Mouse (Mus musculus): ENCODE results near the gene Rad23a. TPM values are rescaled to one million over a fixed set of nuclear protein-coding genes. Genes with fewer than 3 reads are reported as not detected.

The Rad23a gene
- polyA plus RNA-seq, 1 experiment = 54.0 TPM

GRCm38 (mm10) chr8:84784681-84785505 is 55.6 kb downstream of the Rad23a start:
- no peak overlapping the region for H3K27ac ChIP-seq (ENCODE audit: insufficient read depth, low read depth, low read length)
- no peak for TF ChIP-seq CTCF (IDR thresholded peaks at IDR 0.05; ENCODE audit: low read depth, low read length)
- no peak for TF ChIP-seq POLR2A (IDR thresholded peaks at IDR 0.05; ENCODE audit: borderline replicate concordance, low read depth, low read length)
- H3K4me3 ChIP-seq (ENCODE audit: insufficient read depth, low read length) = no peak overlapping the region
- H3K4me1 ChIP-seq (ENCODE audit: control insufficient read depth, insufficient read depth, low read length) = no peaks in the 10 kb centered on the region

Other genes starting within 250 kb of the Rad23a start
- gene Ier2, start 177.8 kb downstream of the Rad23a start, polyA plus RNA-seq (2012; ENCODE audit: insufficient read depth, insufficient read length, missing spikeins) = 23.3 and 24.7 TPM in 2 replicates
- 46.8 and 58.4 TPM in 2 replicates for gene Trmt1, start 154.4 kb downstream of the Rad23a start, polyA plus RNA-seq (2012; ENCODE audit: insufficient read depth, insufficient read length, missing spikeins)
- 30.8 and 35.2 TPM in 2 replicates for gene Nacc1, start 152.8 kb downstream of the Rad23a start, polyA plus RNA-seq (2012; ENCODE audit: insufficient read depth, insufficient read length, missing spikeins)
- 91.9 and 102 TPM in 2 replicates for gene Lyl1, start 139.2 kb downstream of the Rad23a start, polyA plus RNA-seq (2012; ENCODE audit: insufficient read depth, insufficient read length, missing spikeins)
- gene G430095P16Rik, start 117.7 kb downstream of the Rad23a start, polyA plus RNA-seq (2012; ENCODE audit: insufficient read depth, insufficient read length, missing spikeins) = 1.0 and 1.1 TPM in 2 replicates
- gene Nfix, start 40.3 kb downstream of the Rad23a start, polyA plus RNA-seq (2012; ENCODE audit: insufficient read depth, insufficient read length, missing spikeins) = 8.3 and 12.5 TPM in 2 replicates
- gene Dand5, start 17.8 kb downstream of the Rad23a start, polyA plus RNA-seq (2012; ENCODE audit: insufficient read depth, insufficient read length, missing spikeins) = 3.3 and 5.4 TPM in 2 replicates
- 12.7 and 13.9 TPM in 2 replicates for gene Gadd45gip1, start 9.1 kb downstream of the Rad23a start, polyA plus RNA-seq (2012; ENCODE audit: insufficient read depth, insufficient read length, missing spikeins)
- 674 and 696 TPM in 2 replicates for gene Calr, start 6.3 kb upstream of the Rad23a start, polyA plus RNA-seq (2012; ENCODE audit: insufficient read depth, insufficient read length, missing spikeins)
- 23.1 and 30.5 TPM in 2 replicates for gene Farsa, start 16.3 kb upstream of the Rad23a start, polyA plus RNA-seq (2012; ENCODE audit: insufficient read depth, insufficient read length, missing spikeins)
- gene Syce2, start 31.4 kb upstream of the Rad23a start, polyA plus RNA-seq (2012; ENCODE audit: insufficient read depth, insufficient read length, missing spikeins) = 19.4 and 19.6 TPM in 2 replicates
- 13.4 and 17.6 TPM in 2 replicates for gene Gcdh, start 53.3 kb upstream of the Rad23a start, polyA plus RNA-seq (2012; ENCODE audit: insufficient read depth, insufficient read length, missing spikeins)
- gene Klf1, start 61.3 kb upstream of the Rad23a start, polyA plus RNA-seq (2012; ENCODE audit: insufficient read depth, insufficient read length, missing spikeins) = not detected in 2 replicates
- 109 and 119 TPM in 2 replicates for gene Dnase2a, start 67.9 kb upstream of the Rad23a start, polyA plus RNA-seq (2012; ENCODE audit: insufficient read depth, insufficient read length, missing spikeins)
- gene Mast1, start 96.7 kb upstream of the Rad23a start, polyA plus RNA-seq (2012; ENCODE audit: insufficient read depth, insufficient read length, missing spikeins) = 0.28 and 0.42 TPM in 2 replicates
- not detected in 2 replicates for gene Rtbdn, start 106.3 kb upstream of the Rad23a start, polyA plus RNA-seq (2012; ENCODE audit: insufficient read depth, insufficient read length, missing spikeins)
- gene Gm49661, start 128.8 kb upstream of the Rad23a start, polyA plus RNA-seq (2012; ENCODE audit: insufficient read depth, insufficient read length, missing spikeins) = not detected in 2 replicates
- 267 and 279 TPM in 2 replicates for gene Prdx2, start 128.9 kb upstream of the Rad23a start, polyA plus RNA-seq (2012; ENCODE audit: insufficient read depth, insufficient read length, missing spikeins)
- 39.8 and 40.7 TPM in 2 replicates for gene Rnaseh2a, start 129.1 kb upstream of the Rad23a start, polyA plus RNA-seq (2012; ENCODE audit: insufficient read depth, insufficient read length, missing spikeins)
- 71.1 and 80.8 TPM in 2 replicates for gene Junb, start 138.1 kb upstream of the Rad23a start, polyA plus RNA-seq (2012; ENCODE audit: insufficient read depth, insufficient read length, missing spikeins)
- gene Hook2, start 149.9 kb upstream of the Rad23a start, polyA plus RNA-seq (2012; ENCODE audit: insufficient read depth, insufficient read length, missing spikeins) = 14.5 and 17.4 TPM in 2 replicates
- gene Best2, start 173.9 kb upstream of the Rad23a start, polyA plus RNA-seq (2012; ENCODE audit: insufficient read depth, insufficient read length, missing spikeins) = not detected in 2 replicates
- 74.5 and 75.3 TPM in 2 replicates for gene Asna1, start 184.6 kb upstream of the Rad23a start, polyA plus RNA-seq (2012; ENCODE audit: insufficient read depth, insufficient read length, missing spikeins)
- 145 and 177 TPM in 2 replicates for gene Trir, start 186.2 kb upstream of the Rad23a start, polyA plus RNA-seq (2012; ENCODE audit: insufficient read depth, insufficient read length, missing spikeins)
- gene Tnpo2, start 196.2 kb upstream of the Rad23a start, polyA plus RNA-seq (2012; ENCODE audit: insufficient read depth, insufficient read length, missing spikeins) = 34.0 and 44.4 TPM in 2 replicates
- gene Fbxw9, start 219.4 kb upstream of the Rad23a start, polyA plus RNA-seq (2012; ENCODE audit: insufficient read depth, insufficient read length, missing spikeins) = 10.2 and 11.8 TPM in 2 replicates
- gene Gm5741, start 227.3 kb upstream of the Rad23a start, polyA plus RNA-seq (2012; ENCODE audit: insufficient read depth, insufficient read length, missing spikeins) = not detected in 2 replicates
- 36.7 and 44.9 TPM in 2 replicates for gene Dhps, start 231.1 kb upstream of the Rad23a start, polyA plus RNA-seq (2012; ENCODE audit: insufficient read depth, insufficient read length, missing spikeins)
- 90.2 and 113 TPM in 2 replicates for gene Wdr83os, start 240.1 kb upstream of the Rad23a start, polyA plus RNA-seq (2012; ENCODE audit: insufficient read depth, insufficient read length, missing spikeins)
- gene Wdr83, start 240.6 kb upstream of the Rad23a start, polyA plus RNA-seq (2012; ENCODE audit: insufficient read depth, insufficient read length, missing spikeins) = 22.6 and 27.3 TPM in 2 replicates
- 390 and 469 TPM in 2 replicates for gene Man2b1, start 242.6 kb upstream of the Rad23a start, polyA plus RNA-seq (2012; ENCODE audit: insufficient read depth, insufficient read length, missing spikeins)

All from bone marrow macrophage, adult 2 months (primary cell).